Mouse (Mus musculus) cerebellum, adult 9-10 months (tissue): ENCODE measurements at regions not wholly inside any gene's neighbourhood (a gene's known extent, or its start where the extent isn't known, plus 50 kb on each side); places are given as distances from the start of the nearest gene placed in this dataset.

Source experiments
- DNase-seq: peaks from one replicate; pipeline ENCODE4 v3.0.0; 2022

DNA sequence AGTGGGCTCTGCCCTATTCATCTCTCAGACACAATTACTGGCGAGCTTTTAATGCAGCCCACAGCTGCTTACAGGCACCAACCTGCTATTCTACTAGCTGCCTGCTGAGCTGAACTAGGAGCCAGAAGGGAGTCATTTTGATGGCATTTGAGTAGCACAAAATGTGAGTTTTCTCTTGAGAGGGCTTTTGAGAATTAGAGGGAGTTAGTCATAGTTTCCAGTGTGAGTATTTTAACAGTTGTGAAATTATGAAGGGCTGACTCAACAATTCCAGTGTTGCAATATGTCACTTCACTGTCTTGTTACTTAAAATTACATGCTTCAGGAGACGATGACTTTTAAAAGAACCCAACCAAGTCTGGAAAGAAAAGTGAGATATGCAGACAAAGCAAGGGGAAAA lies 54.4 kb upstream of the Ly86 start:
- no peak for DNase-seq

DNA sequence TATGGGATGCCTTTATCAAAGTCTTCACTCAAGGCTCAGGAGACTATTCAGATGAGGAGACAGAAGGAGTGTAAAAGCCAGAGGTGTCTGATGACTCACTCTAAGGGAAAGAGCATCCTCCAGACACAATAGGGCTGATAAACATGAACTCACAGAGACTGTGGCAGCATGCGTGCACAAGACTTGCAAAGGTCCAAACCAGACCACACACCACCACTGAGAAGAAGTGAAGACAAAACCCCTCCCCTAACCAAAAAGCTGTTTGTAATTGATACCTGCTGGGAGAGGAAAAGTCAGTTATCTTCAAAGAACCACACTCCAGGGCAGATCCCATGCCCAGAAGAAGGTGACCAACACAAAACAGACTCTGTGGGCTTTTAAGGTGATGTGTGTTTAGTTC lies 56.0 kb upstream of the Ly86 start:
- DNase-seq = no peak

DNA sequence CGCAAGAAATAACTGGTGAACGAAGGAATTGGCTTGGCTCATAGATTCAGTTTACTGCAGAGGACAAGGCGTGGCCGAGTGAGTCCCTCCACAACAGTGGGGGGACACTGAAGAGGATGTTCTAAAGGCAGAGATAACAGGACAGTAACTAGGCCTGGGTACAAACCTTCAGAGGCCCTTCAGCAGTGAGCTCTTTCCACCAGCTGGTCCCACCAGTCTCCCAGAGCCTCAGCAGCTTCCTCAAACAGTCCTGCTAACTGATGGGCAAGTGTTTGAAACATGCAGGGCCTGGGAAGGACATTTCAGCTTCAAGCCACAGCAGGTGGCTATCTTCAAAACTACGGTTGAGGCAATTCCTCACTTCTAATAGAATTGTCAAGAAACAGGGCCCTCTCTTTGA lies 62.5 kb upstream of the Ly86 start:
- no peak for DNase-seq

DNA sequence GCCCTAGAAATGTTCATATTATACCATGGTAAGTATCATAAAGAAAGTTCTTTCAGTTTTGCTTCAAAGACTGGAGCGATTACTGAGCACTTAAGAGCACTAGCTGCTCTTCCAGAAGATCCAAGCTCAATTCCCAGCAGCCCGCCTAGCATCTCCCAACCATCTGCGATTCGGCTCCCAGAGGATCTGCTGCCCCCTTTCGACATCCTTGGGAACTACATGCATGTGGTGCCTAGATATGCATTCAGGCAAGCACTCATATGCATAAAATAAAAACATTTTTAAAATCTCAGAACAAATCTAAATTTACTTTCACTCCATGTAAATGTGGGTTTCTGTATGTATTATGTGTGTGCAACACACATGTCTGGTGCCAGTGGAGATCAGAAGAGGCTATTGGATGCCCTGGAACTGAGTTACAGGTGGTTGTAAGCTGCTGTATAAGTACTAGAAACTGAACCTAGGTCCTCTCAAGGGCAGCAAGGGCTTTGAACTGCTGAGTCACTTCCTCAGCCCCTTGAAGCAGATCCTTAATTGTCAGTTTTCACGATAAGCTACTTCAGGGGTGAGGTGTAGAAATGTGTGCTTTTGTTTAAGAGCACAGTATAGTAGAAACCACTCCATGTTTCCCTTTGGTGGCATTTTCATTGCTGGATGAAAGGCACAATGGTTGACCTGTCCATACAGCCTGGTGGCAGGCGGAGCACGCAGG lies 65.8 kb upstream of the Ly86 start:
- DNase-seq = no peak

DNA sequence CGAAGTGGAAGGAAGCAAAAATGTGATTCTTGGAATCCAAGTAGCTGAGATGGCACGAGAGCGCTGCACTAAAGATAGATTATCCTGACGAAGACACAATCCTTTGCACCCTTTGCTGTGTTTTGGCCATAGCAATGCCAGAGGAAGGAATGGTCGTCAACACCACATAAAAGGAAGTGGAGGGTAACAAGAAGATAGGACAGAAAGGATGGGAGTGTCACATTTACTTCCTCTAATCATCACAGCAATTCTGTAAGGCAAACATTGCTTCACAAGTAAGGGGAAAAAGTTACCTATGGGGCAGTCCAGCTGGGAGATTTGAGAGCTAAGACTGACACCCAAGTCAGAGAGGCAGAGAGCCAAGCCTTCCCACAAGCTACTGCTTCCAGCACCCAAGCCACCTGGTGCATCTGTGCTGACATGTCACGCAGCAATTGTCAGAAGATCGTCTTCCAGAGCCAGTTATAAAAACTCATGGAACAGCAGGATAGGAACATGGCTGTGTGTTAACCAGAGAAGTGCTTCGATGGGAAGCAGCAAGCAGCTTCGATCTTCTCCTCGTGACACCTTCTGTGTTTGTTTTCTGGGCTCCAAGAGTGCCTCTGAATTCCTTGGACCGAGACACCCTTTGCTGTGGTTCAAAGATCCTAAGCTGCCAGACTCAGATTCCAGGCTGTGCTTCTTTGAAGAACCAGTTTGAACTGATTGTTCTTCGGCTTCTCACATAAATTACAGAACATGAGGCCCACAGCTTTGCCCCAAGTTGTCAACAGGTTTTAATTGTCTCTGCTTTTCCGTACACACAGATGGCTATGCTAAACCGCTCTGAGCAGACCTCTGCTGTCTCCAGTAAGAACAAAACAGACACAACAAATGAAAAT lies 95.2 kb upstream of the Ly86 start:
- no peak for DNase-seq

DNA sequence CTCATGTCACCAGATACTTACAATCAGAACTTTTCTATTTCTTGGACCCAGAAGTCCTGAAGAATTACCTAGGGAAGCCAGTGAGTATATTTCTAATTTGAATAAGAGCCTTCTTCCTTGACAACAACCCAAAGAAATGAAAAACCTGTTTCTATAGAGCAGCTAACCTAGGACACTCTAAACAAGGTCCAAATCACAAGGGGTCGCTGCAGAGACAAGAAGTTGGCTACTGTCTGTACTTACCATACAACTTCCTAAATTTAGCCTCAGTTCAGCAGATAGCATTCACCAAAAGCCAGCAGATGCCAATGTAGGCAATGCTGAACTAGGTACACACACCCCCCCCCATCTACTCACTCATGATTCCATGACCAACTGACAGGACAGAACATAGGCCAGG lies 96.3 kb upstream of the Ly86 start:
- DNase-seq = no peak

DNA sequence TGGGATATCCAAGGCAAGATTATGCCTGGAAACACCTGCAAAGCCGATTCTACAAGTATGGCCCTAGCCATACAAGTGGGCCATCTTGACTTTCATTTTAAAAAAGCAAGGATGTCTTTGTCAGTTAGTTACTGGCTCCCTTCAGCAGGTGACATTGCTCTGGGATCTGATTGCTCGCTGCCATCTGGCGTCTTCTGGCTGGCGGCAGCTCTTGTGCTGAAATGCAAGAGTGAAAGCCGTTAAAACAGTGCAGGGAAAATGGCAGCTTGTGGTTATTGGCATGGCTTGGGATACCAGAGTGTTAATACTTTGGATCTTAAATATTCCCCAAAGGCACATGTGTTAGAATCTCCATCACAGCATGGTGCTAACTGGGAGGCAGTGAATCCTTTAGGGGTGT lies 105.0 kb upstream of the Ly86 start:
- DNase-seq = no peak

DNA sequence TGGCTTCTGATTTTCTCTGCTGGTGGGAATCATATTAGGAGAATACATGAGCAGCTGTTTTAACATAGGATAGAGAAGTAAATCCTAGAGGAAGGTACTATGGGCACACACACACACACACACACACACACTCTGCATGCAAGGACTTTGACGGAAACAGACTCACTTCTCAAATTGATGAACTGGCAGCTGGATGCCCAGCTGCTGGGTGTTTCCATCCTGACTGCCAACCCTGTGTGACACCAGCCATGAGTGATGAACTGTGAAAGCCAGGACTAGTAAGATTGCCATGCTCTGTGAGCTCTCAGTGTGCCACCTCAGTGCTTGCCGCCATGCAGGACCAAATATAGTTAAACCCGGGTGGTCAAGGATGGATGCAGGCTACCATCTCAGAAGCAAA lies 107.7 kb upstream of the Ly86 start:
- DNase-seq = no peak

DNA sequence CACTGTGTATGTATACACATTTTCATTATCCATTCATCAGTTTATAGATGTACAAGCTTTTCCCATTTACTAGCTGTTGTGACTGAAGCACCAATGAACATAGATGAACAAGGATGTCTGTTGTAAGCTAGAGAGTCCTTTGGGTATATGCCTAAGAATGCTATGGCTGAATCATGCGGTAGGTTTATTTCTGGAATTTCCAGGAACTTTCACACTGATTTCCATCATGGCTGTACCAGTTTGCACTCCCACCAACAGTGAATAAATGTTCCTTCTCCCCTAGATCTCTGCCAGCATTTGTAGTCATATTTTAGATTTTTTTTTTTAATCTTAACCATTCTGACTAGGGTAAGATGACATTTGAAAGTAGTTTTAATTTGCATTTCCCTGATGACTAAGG lies 119.2 kb upstream of the Ly86 start:
- no peak for DNase-seq

DNA sequence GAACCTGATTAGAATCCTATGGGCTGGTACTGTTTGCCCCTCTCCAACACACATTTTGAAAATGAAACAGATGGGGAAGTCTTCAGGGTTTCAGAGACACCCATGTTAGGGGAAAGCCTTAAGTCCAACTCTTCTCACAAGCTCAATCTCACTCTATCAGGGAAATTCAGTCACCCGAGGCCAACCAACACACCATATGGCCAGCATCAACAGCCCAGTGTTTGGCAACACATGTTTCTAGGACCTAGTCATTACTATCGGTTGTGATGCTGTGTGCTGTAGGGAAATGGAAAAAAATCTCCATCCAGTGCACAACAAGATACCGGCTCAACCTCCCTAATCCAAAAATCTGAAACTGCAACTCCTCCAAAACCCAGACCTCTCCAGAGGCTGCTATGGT lies 124.6 kb upstream of the Ly86 start:
- DNase-seq = no peak

DNA sequence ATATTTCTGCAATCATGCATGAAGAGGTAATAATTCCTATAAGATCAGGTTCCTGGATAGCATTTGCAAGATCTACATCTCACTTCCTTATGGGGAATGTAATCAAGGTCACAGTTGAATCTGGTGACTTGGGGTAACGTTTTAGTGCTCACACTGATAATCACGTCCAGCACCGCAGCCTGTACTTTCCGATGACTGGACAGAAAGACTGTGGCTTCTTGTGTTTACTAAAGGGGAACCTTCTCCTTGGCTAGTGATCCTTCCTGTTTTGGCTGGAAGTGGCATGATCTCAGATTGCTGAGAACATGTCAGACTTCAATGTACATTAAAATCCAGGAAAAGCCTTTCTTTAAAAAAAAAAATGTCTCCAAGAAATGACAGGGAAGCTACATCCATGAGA lies 126.4 kb upstream of the Ly86 start:
- DNase-seq = no peak

DNA sequence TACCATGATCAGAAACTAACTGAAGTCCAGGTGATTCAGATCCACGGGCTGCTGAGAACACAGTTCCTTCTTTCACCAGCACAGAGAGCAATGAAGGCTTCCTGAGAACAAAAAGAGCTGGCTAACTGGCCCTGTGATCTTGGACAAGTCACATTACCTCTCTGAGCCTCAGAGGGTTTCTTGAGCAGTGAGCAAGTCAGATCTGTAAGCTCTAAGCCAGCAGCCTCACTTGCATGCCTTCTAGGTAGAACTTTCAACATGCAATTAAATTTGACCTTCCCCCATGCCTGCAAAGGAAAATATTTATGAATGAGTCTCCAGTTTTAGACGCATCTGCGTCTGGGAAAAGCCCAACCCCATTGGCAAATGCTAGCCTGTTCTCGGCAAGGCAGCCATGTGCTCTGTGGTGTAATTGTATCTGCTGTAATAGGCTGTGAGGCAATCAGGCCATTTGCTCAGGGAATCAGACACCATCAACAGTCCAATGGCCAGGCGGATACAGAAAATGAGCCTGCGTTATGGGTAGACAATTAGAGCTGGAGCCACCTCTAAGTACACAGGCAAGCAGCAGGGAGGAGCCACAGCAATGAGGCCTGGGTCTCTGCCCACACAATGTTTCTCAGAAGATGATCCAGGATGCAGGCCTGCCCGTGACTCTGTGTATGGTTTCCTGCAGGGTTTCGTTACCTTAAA lies 130.3 kb upstream of the Ly86 start:
- DNase-seq = no peak

DNA sequence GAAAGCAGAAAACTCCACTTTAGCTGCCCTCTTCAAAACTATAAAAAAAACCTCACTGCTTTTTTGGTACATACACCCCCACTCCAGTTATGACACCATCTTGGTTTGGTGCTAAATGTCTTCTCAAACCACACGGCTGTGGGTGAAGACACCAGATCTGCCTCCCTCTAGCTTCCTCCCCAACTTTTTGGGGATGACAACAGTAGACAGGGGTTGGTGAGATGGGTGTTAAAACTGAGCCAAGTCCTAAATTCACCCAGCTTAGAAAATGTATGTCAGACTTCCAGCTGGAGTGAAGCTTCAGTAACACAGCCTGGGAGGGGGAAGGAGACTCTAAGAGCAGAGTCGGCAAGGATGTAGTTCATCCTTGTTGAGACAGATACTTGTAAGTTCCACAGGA lies 147.1 kb upstream of the F13a1 start:
- DNase-seq = no peak

DNA sequence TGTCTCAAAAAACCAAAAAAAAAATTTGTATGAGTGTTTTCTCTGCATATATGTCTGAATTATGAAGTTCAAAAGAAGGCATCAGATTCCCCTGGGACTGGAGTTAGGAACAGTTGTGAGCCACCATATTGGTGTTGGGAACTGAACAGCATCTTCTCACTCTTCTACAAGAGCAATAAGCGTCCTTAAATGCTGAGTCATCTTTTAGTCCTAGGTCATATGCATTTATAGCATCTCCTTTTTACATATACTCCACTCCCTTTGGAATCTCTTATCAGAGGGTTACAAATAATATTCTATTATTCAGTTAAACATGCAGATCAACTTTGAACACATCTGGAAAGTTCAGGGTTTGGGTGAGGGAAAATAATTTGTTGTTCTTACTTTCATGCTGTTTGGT lies 145.8 kb upstream of the F13a1 start:
- DNase-seq = no peak

DNA sequence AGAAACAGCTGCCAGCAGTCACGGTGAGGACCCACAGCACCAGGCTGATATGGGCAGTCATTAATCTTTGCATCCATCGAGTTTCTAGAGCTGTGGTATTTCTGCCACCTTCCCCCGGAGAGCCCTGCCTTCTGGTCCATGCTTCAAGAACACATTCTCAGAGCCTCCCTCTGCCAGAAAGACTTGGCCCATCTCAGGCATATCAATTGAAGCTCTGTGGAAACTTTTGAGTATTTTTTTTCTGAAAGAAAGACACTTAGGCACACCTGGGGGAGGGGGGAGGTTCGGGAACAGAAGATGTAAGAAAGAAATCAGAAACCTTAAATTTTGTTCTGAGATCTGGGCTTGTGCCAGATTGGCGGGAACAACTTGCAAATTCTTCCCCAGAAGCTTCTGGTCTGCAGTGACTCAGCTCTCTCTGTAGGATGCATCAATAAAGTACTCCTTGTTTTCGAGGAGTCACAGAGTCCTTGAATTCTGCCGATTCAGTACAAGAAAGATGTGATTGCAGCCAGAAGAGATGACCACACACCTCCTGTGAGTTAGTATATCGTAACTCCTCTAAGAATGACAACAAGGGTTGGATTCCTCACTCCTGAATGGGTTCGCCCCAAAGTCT lies 131.2 kb upstream of the F13a1 start:
- DNase-seq = no peak

DNA sequence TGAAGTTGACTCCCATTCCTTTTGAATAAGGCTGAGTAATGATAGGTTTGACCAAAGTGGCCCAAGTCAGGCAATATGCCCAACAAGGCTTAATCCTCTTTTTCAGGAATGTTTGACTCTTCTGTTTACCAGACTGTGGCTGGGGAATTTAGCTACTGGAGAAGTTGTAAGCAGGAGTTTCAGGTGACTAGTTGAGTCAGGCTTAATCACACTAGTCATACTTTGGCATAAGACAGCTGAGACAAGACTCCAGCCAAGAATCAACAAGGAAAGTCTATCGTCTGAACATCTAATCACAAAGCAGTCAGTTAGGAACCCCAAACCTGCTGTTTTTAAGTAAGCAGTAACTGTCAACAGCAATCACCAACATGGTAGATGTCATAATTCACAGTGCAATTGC lies 126.5 kb upstream of the F13a1 start:
- DNase-seq = no peak

DNA sequence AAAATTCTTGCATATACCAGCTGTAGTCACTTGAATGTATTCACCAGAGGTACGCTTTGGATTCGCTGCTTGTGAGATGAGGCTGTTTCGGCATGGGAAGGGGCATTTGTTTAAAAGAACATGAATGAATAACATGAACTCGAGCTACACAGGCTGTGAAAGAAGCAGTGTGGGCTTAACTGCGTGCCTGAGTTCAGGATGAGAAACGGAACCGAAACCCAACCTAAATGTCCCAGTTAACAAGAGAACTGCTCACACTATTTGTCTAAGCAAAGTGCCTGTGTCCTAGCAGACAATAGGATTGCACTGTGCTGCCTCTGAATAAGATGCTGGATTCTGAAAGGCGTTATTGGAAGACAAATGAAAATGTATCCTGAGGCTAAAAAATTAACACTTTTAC lies 126.0 kb upstream of the F13a1 start:
- DNase-seq = no peak

DNA sequence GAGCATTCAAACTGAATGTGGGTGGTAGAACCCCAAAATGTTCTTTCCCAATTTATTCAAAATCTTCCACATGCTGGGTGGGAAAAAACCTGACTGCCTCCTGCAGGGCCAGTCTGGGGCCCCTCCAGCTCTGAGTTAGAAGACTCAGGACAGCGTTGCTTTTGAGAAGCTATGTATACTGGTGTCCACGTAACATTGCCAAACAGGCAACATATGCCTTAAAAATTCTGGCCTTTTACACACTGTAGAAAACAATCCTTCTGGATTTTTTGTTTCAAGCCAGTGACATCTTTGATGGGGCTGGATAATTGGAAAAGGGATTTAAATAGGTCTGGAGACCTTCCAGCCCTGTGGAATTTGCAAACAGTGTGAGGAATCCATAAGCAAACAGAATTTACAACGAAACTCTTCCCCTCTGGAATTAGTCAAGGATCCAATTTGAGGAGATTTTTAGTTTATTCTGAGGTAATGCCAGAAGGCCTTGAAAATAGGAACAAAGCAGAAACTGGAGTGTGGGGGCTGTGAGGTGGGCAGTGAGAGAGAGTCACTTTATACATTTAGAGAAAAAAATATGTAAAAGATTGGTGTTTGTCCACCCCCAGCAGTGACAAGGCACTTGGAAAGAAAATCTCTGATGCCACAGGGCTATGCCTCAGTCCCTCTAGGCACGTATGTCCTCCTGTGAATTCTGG lies 108.9 kb upstream of the F13a1 start:
- DNase-seq = no peak

DNA sequence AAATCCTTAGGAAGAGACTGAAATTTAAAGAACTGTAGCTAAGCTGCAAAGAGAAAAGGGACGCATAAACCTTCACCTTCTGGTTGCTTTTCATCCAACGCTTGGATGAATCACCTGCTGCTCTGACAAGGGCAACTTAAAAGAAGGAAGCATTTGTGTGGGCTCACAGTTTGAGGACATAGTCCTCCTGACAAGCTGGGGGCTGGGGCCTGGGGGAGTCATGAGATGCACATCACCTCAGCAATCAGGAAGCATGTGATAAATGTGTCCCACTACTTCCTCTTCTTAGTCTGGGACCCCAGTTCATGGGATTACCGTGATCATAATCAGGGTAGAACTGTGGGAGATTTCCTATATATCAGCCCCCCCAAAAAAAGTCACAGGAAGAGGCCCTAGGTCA lies 107.8 kb upstream of the F13a1 start:
- no peak for DNase-seq

DNA sequence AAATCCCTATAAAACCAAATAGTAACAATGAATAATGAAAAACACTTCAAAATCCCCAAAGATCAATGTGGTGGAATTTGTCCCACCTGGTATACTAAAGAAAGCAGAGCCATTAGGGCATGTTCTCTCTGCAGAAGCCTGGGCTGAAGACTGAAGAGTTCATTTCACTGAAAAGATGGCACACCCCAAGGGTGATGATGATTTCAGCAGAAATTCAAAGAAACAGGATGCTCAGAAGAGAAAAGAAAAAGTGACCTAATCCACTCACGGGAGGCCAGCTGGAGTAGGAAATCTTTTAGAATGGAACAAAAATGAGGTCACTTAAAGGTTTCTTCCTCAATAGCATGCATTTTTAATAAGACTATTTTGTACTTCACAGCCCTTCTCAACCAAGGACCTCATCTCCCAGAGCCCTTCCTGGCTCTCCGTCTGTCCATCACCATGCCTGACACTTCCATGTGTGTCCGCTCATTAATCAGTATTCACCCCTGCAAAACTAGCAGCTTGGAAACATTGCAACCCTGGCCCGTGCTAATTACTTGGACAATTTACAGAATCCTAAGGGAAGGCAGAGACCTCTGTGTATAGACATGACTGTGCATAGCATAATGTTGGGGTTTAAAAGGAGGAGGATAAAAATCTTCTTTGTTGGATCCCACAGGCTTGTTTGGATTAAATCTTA lies 101.9 kb upstream of the F13a1 start:
- no peak for DNase-seq

DNA sequence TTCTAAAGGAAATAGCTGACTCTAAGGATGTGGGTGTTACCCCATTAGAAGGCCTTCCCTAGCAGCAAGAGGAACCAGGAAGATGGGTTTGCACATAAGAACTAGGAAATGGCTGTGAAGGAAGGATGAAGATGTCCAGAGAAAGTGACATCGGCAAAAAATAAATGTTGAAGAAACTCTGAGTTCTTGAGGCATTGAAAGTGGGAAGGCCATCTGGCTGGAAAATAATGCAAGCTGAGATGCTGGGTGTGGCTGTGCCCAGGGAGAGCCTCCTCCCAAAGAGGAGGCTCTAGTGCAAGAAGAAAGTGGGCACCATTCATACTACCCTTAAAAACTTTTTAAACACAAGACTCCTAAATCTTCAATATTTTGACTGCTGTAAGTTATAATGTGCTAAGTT lies 99.9 kb upstream of the F13a1 start:
- no peak for DNase-seq

DNA sequence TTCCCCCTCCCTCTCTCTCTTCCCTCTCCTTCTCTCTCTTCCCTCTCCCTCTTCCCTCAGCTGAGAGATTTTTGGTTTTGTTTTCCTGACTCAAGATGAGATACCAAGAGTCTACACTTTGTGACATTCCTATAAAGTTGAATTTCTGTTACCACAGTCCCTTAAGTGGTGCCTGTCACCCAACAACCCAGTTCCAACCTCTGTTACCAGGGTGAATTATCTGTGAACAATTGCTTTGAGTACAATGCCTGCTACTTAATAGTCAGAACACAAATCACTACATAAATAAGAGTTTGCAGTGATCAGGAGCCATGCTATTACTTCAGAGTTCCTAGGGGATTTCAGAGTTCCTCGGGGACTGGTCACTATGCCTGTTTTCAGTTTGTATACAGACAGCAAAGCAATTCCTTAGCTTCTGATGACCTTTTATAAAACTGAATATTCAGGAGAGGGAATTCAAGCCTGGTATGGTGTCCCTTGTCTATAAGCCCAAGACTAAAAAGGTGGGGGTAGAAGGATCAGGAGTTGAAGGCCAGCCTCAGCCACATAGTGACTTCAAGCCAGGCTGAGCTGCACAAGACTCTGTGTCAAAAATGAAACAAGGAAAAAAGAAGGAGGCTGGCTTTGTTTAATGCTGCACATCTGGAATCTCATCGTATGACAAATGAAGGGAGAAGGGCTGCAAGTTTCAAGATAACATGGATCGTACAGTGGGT lies 99.2 kb upstream of the F13a1 start:
- DNase-seq = no peak
